Mouse (Mus musculus) hindbrain, embryonic 10.5 days (tissue): ENCODE results near the gene Eri3. TPM values are rescaled to one million over a fixed set of nuclear protein-coding genes. Genes with fewer than 3 reads are reported as not detected.

Source experiments
- DNase-seq: peaks from one replicate; pipeline ENCODE4 v3.0.0-alpha.2; 2017; ENCODE audit warnings: low spot score
- H3K27ac ChIP-seq: fragments of 300-500 bp; sonication (generic); 2 replicates; pipeline ENCODE4 v1.5.1; 2016; ENCODE audit warnings: mild to moderate bottlenecking, moderate library complexity
- H3K27me3 ChIP-seq: fragments of 300-500 bp; sonication (generic); 2 replicates; pipeline ENCODE4 v1.6.1; 2016; ENCODE audit warnings: mild to moderate bottlenecking; ENCODE audit not compliant: poor library complexity, insufficient read depth, severe bottlenecking
- H3K36me3 ChIP-seq: fragments of 300-500 bp; sonication (generic); 2 replicates; pipeline ENCODE4 v1.6.1; 2016; ENCODE audit warnings: mild to moderate bottlenecking, moderate library complexity
- H3K4me1 ChIP-seq: fragments of 300-500 bp; sonication (generic); replicated peaks from 2 replicates; pipeline ENCODE4 v1.6.1; 2016; ENCODE audit warnings: mild to moderate bottlenecking
- H3K4me3 ChIP-seq: fragments of 300-500 bp; sonication (generic); 2 replicates; pipeline ENCODE4 v1.5.1; 2016; ENCODE audit warnings: mild to moderate bottlenecking, moderate library complexity
- H3K9me3 ChIP-seq: fragments of 300-500 bp; sonication (generic); 2 replicates; pipeline ENCODE4 v1.6.1; 2016; ENCODE audit warnings: mild to moderate bottlenecking, moderate library complexity
- WGBS: fragments of 180-500 bp; shearing (Covaris S2); methylation state at CpG from one replicate; pipeline ENCODE4 v1.1.7; 2016; 5-methylcytosine and 5-hydroxymethylcytosine counted together
- polyA plus RNA-seq: library from polyadenylated mRNA; unstranded; fragments of >200 nt; fragmentation: Nextera tagmentation; extraction: Ambion mirVana; gene quantifications from 2 replicates; pipeline ENCODE4 v1.2.1, GENCODE M21; 2016

Eri3 gene
- polyA plus RNA-seq, 1 experiment from 2014 or later, result 142 TPM

GRCm38 (mm10) chr4:117656961-117657360, 106.8 kb downstream of the Eri3 start:
- no peak overlapping the region for H3K4me3 ChIP-seq
- H3K4me1 ChIP-seq, result peaks cover 71% of the 10 kb centered on the region
- peak overlapping the region; percentile 77 for H3K27ac ChIP-seq
- H3K36me3 ChIP-seq, result peaks cover 15% of the 10 kb centered on the region; the same call in 1 of the 2 replicates
- no peaks in the 10 kb centered on the region for H3K27me3 ChIP-seq
- H3K9me3 ChIP-seq, result no peaks in the 10 kb centered on the region
- 16% methylated on average over 6 of the region's 6 CpGs for WGBS
- DNase-seq, result peak; percentile 44

GRCm38 (mm10) chr4:117657646-117658045, 107.5 kb downstream of the Eri3 start:
- 76% methylated on average over 4 of the region's 4 CpGs for WGBS
- H3K27me3 ChIP-seq, result no peaks in the 10 kb centered on the region
- H3K27ac ChIP-seq, result peak overlapping the region; percentile 77
- H3K4me1 ChIP-seq, result peaks cover 64% of the 10 kb centered on the region
- DNase-seq, result no peak
- no peak overlapping the region for H3K4me3 ChIP-seq
- peaks cover 15% of the 10 kb centered on the region; the same call in 1 of the 2 replicates for H3K36me3 ChIP-seq
- H3K9me3 ChIP-seq, result no peaks in the 10 kb centered on the region

GRCm38 (mm10) chr4:117658582-117659444, 108.6 kb downstream of the Eri3 start:
- Histone ChIP-seq H3K9me3 (no peaks in the 10 kb centered on the region), H3K36me3 (peaks cover 15% of the 10 kb centered on the region; the same call in 1 of the 2 replicates), H3K4me1 (peaks cover 52% of the 10 kb centered on the region), H3K27me3 (no peaks in the 10 kb centered on the region), H3K27ac (no peak overlapping the region; the same call in 1 of the 2 replicates), H3K4me3 (no peak overlapping the region)
- DNase-seq, result no peak
- 73% methylated on average over 14 of the region's 14 CpGs for WGBS

- Histone ChIP-seq H3K36me3 (peaks cover 15% of the 10 kb centered on the region; the same call in 1 of the 2 replicates), H3K4me1 (peaks cover 40% of the 10 kb centered on the region), H3K27ac (no peak overlapping the region), H3K9me3 (no peaks in the 10 kb centered on the region), H3K27me3 (no peaks in the 10 kb centered on the region), H3K4me3 (no peak overlapping the region)
- 94% methylated on average over 5 of the region's 5 CpGs for WGBS
- no peak for DNase-seq
Measured at GRCm38 (mm10) chr4:117660001-117660400, 109.8 kb downstream of the Eri3 start.

GRCm38 (mm10) chr4:117664411-117665137, 114.4 kb downstream of the Eri3 start:
- no peak overlapping the region for H3K4me3 ChIP-seq
- no peaks in the 10 kb centered on the region for H3K9me3 ChIP-seq
- H3K36me3 ChIP-seq, result peaks cover 15% of the 10 kb centered on the region; the same call in 1 of the 2 replicates
- H3K27ac ChIP-seq, result no peak overlapping the region
- no peaks in the 10 kb centered on the region for H3K27me3 ChIP-seq
- H3K4me1 ChIP-seq, result peaks cover 3% of the 10 kb centered on the region; the same call in 1 of the 2 replicates
- 86% methylated on average over 10 of the region's 10 CpGs for WGBS
- DNase-seq, result no peak

GRCm38 (mm10) chr4:117665531-117665930, 115.4 kb downstream of the Eri3 start:
- WGBS, result 88% methylated on average over 7 of the region's 7 CpGs
- peaks cover 6% of the 10 kb centered on the region; the same call in 1 of the 2 replicates for H3K4me1 ChIP-seq
- no peaks in the 10 kb centered on the region for H3K9me3 ChIP-seq
- H3K4me3 ChIP-seq, result no peak overlapping the region
- H3K27me3 ChIP-seq, result no peaks in the 10 kb centered on the region
- no peak overlapping the region for H3K27ac ChIP-seq
- peaks cover 12% of the 10 kb centered on the region; the same call in 1 of the 2 replicates for H3K36me3 ChIP-seq
- DNase-seq, result no peak

- Histone ChIP-seq H3K9me3 (no peaks in the 10 kb centered on the region), H3K36me3 (peaks cover 7% of the 10 kb centered on the region; the same call in 1 of the 2 replicates), H3K4me1 (peaks cover 6% of the 10 kb centered on the region; the same call in 1 of the 2 replicates), H3K27me3 (no peaks in the 10 kb centered on the region), H3K4me3 (no peak overlapping the region), H3K27ac (no peak overlapping the region)
- DNase-seq, result no peak
- 83% methylated on average over 8 of the region's 8 CpGs for WGBS
Measured at GRCm38 (mm10) chr4:117666054-117666453, 115.9 kb downstream of the Eri3 start.

GRCm38 (mm10) chr4:117669874-117670273, 119.7 kb downstream of the Eri3 start:
- Histone ChIP-seq H3K27ac (no peak overlapping the region), H3K4me3 (no peak overlapping the region), H3K27me3 (no peaks in the 10 kb centered on the region), H3K36me3 (peaks cover 25% of the 10 kb centered on the region), H3K9me3 (no peaks in the 10 kb centered on the region), H3K4me1 (peaks cover 11% of the 10 kb centered on the region)
- no peak for DNase-seq
- WGBS, result 75% methylated on average over 7 of the region's 7 CpGs

GRCm38 (mm10) chr4:117672042-117672441, 121.9 kb downstream of the Eri3 start:
- no peak for DNase-seq
- H3K27me3 ChIP-seq, result no peaks in the 10 kb centered on the region
- peaks cover 11% of the 10 kb centered on the region for H3K4me1 ChIP-seq
- H3K4me3 ChIP-seq, result no peak overlapping the region
- 76% methylated on average over 9 of the region's 9 CpGs for WGBS
- no peaks in the 10 kb centered on the region for H3K9me3 ChIP-seq
- H3K36me3 ChIP-seq, result peaks cover 47% of the 10 kb centered on the region
- H3K27ac ChIP-seq, result peak overlapping the region; percentile 29; the same call in 1 of the 2 replicates

GRCm38 (mm10) chr4:117673901-117674300, 123.7 kb downstream of the Eri3 start:
- Histone ChIP-seq H3K36me3 (peaks cover 64% of the 10 kb centered on the region), H3K4me1 (peaks cover 11% of the 10 kb centered on the region), H3K4me3 (no peak overlapping the region), H3K27ac (no peak overlapping the region), H3K27me3 (no peaks in the 10 kb centered on the region), H3K9me3 (no peaks in the 10 kb centered on the region)
- DNase-seq, result no peak
- 83% methylated on average over 3 of the region's 3 CpGs for WGBS

GRCm38 (mm10) chr4:117676903-117677302, 126.7 kb downstream of the Eri3 start:
- H3K36me3 ChIP-seq, result peaks cover 86% of the 10 kb centered on the region
- H3K4me1 ChIP-seq, result peaks cover 17% of the 10 kb centered on the region
- H3K9me3 ChIP-seq, result no peaks in the 10 kb centered on the region
- no peak overlapping the region for H3K27ac ChIP-seq
- no peak overlapping the region for H3K4me3 ChIP-seq
- DNase-seq, result peak; percentile 76
- 20% methylated on average over 3 of the region's 3 CpGs for WGBS
- no peaks in the 10 kb centered on the region for H3K27me3 ChIP-seq

GRCm38 (mm10) chr4:117680963-117681362, 130.8 kb downstream of the Eri3 start:
- no peak for DNase-seq
- peaks cover 50% of the 10 kb centered on the region for H3K36me3 ChIP-seq
- 85% methylated on average over 6 of the region's 6 CpGs for WGBS
- no peaks in the 10 kb centered on the region for H3K9me3 ChIP-seq
- no peak overlapping the region for H3K27ac ChIP-seq
- peak overlapping the region; percentile 90 for H3K4me3 ChIP-seq
- H3K27me3 ChIP-seq, result no peaks in the 10 kb centered on the region
- H3K4me1 ChIP-seq, result peaks cover 20% of the 10 kb centered on the region
